Mouse (Mus musculus): ENCODE measurements at regions not wholly inside any gene's neighbourhood (a gene's known extent, or its start where the extent isn't known, plus 50 kb on each side); places are given as distances from the start of the nearest gene placed in this dataset.

DNA sequence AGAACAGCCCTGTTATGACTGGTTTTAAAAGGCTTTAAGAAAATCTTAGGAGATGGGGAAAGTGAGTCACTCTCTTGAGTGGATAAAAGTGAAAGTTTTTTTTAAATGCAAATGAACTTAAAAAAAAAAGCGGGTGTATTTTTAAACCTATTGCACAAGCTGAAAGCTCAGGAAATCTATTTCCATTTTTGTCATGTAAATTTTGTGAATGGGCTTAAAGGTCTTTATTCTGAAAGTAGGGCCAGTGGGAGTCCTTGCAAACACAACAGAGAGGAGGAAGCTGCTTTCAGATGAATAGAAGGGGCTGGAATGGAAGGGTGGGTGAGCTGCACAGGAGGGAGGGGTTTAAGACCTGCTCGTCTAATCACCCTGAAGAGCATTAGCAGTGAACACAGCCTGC is 62.9 kb downstream of the Fam84a start:
- no peak for DNase-seq (ENCODE audit: low read depth, low spot score)

DNA sequence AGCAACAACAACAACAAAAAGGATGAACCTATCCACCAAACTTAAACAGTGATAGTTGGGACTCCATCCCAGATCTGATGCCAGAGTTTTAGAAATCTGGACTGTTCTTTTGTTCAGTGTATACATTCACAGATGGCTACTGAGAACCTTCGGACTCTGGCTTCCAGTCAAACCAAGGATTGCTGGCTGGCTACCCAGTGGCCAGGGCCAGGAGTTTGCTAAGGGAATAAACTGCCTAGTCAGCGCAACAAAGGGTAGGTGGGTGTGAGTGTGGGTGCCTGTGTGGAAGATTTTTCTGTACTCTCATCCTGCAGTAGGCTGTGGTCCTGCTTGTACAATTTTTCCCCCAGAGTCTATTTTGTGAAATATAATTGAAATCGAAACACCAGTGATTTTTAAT is 69.1 kb downstream of the Fam84a start:
- no peak for DNase-seq (ENCODE audit: low read depth, low spot score)

DNA sequence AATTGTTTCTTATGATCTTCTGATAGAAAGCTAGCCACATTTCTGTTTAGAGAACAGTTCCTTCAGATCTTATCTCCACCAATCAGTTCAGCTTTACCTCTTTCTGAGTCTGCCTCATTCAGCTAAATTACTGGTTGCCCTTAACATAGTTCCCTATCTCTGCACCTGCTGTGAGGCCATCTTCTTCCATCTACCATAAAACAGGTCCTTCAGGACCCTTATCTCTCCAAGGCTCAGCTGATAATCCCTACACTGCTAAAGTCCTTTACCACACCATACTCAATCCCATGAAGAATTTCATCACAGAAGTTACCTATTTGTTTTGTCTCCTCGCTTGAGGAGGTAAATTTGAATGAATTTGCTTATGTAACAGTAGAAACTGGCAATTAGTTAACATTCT is 72.0 kb downstream of the Fam84a start:
- no peak for DNase-seq (ENCODE audit: low read depth, low spot score)

DNA sequence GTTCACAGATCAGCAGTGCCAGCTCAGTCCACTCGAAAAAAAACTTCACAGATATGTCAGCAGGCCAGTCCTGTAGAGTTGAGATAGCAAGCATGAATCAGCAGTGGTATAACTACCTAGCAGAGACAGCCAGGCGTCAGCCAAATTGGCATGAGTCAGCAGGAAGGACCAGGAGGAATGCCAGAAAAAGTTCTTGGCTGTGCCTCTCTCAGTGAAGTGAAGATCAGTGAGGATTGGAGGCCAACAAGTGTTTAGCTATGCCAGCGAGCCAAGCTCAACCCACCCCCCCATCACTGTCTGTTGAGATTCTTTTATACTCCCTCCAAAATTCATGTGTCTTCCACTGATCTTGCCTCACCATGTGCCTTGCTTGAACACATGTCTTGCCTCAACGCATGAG is 82.8 kb downstream of the Fam84a start:
- no peak for DNase-seq (ENCODE audit: low read depth, low spot score)

DNA sequence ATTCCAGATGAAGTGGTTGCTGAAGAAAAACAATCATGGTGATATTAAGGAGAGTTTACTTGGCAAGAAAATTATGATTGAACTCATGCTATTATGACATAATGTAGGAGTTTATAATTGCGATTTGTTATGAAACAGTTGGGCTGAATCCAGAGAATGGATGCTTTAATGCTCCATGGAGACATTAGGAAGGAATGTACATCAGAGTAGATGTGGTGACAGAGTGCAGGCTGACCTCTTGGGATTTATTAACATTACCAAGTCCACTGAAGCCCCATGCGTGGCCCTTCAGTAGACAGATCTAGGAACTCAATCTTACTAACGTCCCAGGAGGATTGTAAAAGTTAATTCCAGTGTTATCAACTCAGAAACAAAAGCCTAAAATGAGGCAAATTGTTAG is 86.5 kb downstream of the Fam84a start:
- no peak for DNase-seq (ENCODE audit: low read depth, low spot score)

DNA sequence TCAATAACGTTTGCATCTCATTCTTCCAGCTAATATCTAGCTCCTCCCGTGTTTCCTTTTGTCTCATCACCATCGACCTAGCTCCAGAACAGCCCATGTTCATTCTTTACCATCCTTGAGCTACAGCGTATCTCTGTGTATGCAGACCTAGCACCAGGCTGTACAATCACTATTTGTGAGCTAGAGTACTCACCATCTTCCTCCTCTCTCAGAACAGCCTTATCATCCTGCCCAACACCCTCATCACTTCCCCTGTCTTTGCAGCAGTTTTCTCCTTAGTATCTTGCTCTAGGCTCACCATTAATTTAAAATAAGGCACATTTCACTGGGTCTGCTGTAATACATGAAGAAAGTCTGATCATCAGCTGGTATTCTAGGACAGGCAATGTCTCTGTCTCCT is 88.6 kb downstream of the Fam84a start:
- DNase-seq (ENCODE audit: low read depth, low spot score): no peak

DNA sequence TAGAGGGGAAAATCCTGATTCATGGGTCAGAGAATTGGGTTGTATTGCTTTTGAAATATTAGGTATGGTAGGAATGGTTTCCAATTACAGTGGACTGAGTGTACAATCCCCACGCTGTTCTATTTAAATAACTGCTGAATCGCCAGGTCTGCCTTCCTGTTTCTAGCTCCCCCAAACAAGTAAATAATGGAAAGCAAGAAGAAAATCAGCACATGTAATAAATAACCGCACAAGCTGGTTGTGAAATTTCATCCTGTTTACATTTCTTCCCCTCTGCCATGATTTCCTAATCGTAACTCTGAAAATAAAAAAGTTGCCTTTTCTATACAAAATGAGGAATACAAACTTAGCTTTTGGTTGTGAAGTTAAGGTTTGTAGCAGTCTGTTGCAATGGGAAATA is 95.7 kb downstream of the Fam84a start:
- DNase-seq (ENCODE audit: low read depth, low spot score): peak; percentile 48

DNA sequence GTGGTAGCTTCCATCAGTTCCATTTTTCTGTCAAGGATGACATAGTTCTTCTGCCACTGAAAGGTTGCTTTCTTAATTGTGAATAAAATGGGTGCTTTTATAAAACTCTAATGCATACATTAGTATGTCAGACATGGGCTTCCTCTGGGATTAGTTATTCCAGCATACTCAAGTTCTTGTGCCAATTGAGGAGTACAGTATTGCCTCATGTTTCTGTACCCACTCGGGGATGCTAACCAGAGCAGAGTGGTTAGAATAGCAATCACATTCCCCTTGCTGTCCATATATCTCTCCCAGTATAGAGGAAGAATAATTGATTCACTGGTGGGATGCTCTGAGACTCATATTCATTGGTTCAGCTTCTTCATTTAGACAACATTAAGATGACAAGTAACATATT is 119.5 kb downstream of the Fam84a start:
- DNase-seq (ENCODE audit: low read depth, low spot score): no peak

DNA sequence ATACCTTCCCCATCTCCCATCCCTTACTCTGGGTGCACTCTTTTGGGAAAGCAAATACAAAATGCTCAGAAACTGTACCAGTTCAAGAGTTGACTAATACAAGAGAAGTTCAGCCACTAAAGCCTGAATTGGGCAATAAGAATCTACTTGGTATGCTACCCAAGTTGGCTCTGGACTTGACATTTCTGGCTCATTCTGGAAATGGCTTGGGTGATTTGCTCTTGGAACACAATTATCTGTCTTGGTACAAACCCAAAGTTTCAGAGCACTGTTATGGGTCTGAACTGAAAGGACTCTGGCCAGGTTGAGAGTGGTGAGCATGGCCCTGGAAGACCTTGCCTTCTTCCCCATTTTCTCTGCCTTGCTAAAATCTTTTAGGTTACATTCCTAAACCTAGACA is 136.6 kb downstream of the Fam84a start:
- no peak for DNase-seq (ENCODE audit: low read depth, low spot score)

DNA sequence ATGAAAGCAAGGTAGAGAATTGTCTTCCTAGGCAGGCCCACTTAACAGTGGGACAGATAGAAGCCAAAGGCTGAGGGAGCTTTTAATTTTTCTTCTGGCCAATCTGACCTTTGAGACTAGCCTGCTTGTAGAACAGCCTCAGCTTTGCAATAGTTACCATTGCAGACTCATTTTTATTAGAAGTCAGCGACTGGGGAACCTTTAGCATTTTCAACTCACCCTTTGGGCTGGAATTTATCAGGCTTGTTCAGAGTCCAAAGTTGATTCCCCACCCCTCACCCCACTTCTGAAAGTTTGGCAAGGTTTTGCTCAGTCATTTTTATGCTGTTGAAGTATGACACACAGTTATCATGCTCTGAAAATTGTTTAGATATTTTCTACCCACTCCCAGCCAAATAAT is 145.9 kb downstream of the Fam84a start:
- DNase-seq (ENCODE audit: low read depth, low spot score): no peak

DNA sequence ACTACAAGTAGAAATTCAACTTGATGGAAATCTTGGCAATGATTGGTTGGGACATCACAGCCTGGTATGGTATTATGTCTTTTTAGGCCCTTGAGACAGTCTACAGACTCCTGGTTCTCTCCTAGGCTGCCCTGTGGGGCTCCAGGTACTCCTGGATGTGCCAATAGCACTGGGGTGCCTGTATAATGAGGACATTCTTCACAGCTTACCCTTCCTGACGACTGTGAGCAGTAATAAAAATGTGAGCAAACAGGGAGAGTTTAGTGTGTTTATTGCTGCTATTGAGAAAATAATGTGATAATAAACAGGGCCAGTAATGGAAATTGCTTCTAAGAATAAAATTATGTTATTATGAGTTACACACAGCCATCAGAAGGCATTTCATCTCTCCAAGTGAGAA is 150.2 kb downstream of the Fam84a start:
- no peak for DNase-seq (ENCODE audit: low read depth, low spot score)

DNA sequence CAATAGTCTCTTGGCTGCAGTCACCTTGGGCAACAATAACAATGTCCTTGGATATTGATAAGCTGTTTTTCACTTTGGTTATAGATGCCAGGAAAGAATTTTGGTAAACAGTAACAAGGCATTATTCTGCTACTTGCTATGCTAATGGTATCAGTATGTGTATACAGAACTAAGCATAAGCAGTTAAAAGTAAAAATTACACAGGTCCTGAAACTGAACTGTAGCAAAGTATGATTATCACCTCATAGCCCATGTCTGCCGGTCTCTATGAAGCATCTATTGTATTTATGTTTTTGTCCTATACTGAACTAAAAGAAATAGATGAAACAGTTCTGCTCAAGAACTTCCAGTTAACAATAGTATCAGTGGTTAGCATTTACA is 167.5 kb downstream of the Fam84a start:
- no peak for DNase-seq (ENCODE audit: low read depth, low spot score)

DNA sequence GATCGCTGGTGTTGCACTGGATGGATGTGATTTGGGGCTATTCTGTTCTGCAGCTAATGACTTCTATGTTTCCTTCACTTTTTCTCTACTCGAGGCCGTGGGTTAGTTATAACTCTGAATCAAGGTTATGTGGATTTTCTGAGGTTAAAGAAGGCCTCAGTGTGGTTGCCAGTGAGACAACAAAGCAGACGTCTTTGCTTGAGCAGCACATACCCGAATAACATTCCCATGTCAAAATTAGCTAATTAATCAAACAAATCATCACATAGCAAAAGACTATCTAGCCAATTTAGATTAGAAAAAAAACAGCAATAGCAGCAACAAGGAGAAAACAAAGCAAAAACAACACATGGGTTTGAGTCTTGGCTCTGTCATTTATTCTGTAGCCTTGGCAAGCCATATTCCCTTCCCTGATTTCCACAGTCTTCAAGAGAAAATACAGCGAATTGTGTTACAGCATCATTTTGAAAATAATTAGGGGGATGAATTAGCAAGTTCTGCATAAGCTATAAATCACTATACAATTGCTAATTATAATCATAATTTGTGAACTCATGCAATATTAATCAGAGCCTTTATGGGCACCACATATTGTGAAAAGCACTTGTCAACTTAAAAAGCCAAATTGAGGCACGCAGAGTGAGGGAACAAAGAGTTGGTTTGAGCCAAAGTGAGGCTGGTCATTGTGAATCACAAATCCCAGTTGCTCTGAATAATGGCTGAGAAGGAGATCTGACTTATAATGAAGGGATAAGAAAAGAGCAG is 168.0 kb downstream of the Fam84a start:
- no peak for DNase-seq (ENCODE audit: low read depth, low spot score)

DNA sequence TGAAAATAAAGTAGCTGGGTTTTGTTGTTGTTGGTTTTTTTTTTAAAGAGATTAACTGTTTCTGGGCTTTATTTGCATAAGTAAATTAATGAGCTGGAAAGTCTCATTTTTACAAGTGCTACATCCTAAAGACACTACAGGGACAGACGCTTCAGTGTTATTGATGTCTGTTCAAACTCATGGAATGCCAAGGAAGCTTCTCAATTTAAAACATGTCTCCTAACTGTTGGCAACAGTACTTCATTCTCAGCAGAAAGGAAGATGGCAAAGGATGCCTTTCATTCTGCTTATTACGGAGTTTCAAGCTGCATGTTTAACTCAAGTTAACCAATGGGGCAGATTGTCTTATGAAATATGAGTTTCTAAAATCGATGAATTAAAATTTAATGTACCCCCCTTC is 187.3 kb downstream of the Fam84a start:
- DNase-seq (ENCODE audit: low read depth, low spot score): no peak

DNA sequence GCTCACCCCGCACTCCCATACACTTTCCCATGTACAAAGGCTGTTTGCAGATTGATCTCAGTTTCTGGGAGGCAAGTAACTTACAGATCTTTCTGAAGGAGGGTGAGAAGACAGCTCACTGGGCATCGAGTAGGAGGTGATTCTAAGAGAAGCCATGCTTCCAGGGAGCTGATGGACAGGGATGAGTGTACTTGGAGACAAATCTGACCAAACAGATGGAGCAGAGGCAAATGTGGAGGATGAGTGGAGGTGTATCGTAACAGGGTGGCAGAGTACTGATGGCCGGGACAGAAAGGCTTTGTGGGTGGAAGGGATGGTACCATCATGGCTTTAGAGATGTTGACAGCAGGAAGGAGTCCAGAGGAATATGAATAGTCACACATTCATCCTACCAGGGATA is 212.4 kb downstream of the Fam84a start:
- DNase-seq (ENCODE audit: low read depth, low spot score): no peak

DNA sequence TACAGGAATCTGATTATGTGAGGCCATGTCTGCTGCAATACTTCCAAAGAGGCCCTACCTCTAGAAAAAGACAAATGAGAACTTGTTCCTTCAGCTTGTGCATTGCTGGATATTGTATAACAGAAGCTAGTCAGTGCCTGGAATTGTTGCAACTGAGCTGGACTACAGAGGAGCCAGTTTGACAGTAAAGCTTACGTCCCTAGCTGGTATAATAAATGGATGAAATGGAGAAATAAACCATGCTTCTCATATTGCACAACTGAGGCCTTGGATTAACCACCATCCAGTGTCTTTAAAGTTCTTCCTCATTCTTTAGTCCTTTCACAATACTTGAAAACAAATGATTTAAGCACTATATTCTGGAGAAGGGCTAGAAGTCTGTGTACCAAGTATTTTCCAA is 230.8 kb downstream of the Fam84a start:
- DNase-seq (ENCODE audit: low read depth, low spot score): no peak

DNA sequence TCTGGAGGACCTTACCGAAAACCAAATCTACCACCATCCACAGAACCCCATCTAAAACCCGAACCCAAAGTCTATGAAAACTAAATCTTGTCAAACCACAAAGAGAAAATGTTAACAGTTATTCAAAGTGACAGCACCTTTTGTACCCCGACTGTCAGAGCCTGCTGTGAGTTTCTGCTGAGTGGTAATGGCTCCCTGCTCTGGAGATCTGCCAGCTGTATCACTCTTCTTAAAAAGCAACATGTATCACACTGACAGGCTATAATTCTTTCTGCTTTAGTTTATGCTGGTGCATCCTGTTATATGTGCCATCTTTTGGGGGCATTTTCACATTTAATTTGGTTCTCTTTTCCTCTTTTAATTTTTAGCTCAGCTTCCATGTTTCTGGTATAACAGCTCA is 268.5 kb downstream of the Fam84a start:
- DNase-seq (ENCODE audit: low read depth, low spot score): no peak

DNA sequence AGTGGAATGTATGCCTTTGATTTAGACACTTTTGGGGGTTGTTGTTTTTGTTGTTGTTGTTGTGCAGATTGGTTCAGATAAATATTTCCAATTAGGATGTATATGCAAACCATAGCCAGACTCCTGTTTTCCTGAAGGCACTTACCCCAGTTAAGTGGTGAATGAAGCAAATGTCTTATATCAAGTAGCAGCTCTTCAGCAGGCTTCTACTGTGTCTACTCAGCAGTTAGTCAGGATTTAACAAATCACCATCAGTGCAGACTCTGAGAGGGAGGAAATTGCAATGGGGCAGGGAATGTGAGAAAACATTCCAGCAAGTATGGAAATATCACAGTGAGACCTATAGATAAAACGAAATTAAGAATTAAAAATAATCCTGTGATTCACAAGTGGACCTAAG is 282.7 kb downstream of the Fam84a start:
- no peak for DNase-seq (ENCODE audit: low read depth, low spot score)

DNA sequence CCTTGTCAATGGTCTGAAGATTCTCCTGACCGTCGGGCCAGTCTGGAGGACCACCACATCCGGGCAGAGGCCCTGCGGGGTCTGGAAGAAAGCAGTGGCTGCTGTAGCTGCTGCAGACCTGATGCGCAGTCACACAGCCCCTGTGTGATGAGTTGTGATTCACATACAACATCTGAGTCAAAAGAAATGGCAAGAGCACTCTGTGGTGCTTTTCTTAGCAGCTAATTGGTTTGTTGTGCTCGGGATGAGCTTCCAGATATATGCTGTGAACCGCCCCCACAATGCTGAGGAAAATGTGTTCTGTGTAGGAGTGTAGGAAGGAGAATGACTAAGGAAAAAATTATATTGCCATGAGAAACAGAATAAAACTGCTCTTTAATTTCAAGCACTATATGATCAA is 290.6 kb downstream of the Fam84a start:
- DNase-seq (ENCODE audit: low read depth, low spot score): no peak

DNA sequence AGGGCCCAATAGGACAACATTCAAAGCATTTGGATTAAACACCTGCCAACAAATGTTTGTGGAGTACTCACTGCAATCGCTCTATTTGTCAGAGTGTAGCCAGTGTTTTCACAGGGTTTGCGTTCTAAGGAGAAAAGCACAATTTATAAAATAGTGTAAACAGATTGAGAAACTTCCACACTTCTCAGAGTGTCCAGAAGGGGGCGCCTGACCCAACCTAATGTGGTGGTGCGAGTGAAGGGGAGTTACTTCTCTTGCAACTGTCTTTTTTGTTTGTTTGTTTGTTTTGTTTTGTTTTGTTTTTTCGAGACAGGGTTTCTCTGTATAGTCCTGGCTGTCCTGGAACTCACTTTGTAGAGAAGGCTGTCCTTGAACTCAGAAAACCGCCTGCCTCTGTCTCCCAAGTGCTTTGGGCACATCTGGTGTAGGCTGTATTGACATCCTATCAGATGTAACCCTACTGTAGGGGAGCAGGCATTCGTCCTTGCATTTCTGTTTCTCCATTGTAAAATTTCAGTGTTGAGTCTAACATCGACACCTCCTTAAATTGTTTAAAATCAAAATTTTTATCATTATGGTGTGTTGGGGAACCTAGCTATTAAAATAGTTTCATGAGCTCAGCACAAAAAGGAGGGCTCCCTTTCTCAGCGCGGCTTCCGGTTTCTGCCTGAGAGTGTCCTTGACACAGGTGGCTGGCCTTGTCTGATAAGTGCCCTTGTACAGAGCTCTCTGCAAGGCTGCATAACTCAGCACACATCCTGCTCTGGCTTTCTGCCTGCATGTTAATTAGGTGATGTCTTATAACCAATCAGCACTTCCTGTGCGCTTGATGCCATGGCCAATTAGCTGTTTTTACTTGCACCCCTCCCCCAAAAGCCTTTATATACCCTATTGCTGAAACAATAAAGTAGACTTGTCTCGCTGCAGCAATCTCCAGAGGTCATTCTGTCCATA is 307.0 kb downstream of the Fam84a start:
- DNase-seq (ENCODE audit: low read depth, low spot score): no peak

DNA sequence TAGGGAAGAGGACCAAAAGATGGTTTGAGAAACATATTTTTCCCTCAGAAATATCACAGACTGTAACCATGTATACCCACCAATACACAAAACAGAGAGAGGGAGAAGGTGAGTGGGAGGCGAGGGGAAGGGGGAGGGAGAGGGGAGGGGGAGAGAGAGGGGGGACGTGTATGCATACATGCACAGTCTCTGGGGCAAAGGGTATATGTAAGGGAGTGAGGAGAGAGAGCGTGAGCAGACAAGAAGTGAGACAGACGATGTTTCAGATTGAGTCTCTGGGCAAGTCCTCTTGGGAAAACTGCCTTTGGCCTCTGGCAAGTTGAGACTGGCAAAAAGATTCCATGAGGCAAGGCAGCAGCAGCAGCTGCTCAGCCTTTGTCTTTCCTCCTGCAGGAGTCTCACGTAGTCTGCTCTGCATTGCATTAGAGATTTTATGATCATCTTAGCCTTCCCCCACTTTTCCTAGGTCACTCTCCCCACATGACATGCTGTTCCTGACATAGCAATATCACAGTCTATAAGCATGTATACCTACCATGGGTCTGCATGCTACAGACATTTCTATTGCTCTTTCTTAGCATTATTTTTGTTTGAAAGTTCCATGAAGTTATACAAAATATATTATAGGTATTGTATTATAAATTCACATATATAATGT is 308.3 kb downstream of the Fam84a start:
- DNase-seq (ENCODE audit: low read depth, low spot score): peak; percentile 25

DNA sequence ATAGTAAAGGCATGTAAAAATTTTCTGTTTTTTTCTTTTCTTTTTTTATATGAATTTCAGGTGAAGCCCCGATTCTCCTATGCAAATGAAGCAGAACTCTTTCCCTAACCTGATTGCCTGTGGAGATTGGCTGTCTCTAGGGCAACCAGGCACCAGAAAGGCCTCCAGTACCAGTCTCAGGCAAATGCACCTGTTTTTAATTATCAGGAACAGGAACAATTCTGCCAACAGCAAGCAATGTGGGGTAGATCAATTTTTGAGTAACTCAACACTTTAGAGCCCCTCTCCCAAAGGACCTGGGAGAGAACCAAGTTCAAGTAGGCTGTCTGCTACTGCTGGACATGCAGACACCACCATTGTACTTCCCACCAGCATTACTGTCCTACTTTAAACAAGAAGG is 310.6 kb downstream of the Fam84a start:
- DNase-seq (ENCODE audit: low read depth, low spot score): peak; percentile 52

DNA sequence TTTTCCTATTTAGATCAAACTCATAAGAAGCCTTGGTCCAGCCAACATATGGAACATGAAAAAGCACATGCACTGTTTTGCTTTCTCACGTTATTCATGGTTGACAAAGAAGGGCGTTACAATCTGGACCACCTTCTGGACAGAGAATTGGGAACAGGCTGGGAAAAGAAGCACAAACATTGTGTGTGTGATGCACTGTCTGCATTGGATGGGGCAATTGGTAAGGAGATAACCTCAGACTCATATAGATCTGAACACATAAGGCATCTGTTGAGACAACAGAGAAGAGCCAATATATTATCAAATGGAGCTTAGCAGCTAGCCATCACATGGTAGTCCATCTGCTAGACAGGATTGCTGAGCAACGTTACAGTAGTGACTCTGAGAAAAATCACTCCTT is 317.1 kb downstream of the Fam84a start:
- no peak for DNase-seq (ENCODE audit: low read depth, low spot score)

Measured in forelimb bud, embryonic 11.5 days (tissue).